Mouse (Mus musculus) MEL (cell line): ENCODE measurements around the gene Tmem170. TPM values are rescaled to one million over a fixed set of nuclear protein-coding genes. Genes with fewer than 3 reads are reported as not detected.

ENCODE experiments used
- DNase-seq: peaks from one replicate; pipeline ENCODE4 v3.0.0; 2011; ENCODE audit warnings: low read depth, low spot score
- H3K27ac ChIP-seq: 2 replicates; pipeline ENCODE4 v1.5.1; 2012; ENCODE audit warnings: low read depth, mild to moderate bottlenecking, control low read depth, low read length, moderate library complexity; ENCODE audit not compliant: control insufficient read depth
- H3K27me3 ChIP-seq, 2 experiments: fragments of 150-350 bp in 1 of 2; sonication (generic) in 1 of 2; 2 replicates each; pipeline ENCODE4 v1.6.1; 2012; ENCODE audit warnings: low read length in 2 of 2, mild to moderate bottlenecking in 2 of 2, improper control_type of control experiment in 1 of 2, moderate library complexity in 1 of 2; ENCODE audit not compliant: insufficient read depth in 2 of 2, control insufficient read depth in 1 of 2
- H3K36me3 ChIP-seq, 2 experiments: 2 replicates each; pipeline ENCODE4 v1.6.1; 2012 to 2014; ENCODE audit warnings: low read length in 2 of 2, improper control_type of control experiment in 1 of 2, inconsistent platforms in 1 of 2, mild to moderate bottlenecking in 1 of 2; ENCODE audit not compliant: insufficient read depth in 2 of 2, control insufficient read depth in 1 of 2
- H3K4me1 ChIP-seq, 2 experiments: fragments of 150-350 bp in 1 of 2; sonication (generic) in 1 of 2; 2 replicates each; pipeline ENCODE4 v1.6.1; 2012; ENCODE audit warnings: low read length in 2 of 2, improper control_type of control experiment in 1 of 2, mild to moderate bottlenecking in 1 of 2; ENCODE audit not compliant: insufficient read depth in 2 of 2, control insufficient read depth in 1 of 2
- H3K4me3 ChIP-seq, 2 experiments: fragments of 150-350 bp in 1 of 2; sonication (generic) in 1 of 2; 2 replicates each; pipeline ENCODE4 v1.5.1; 2012; ENCODE audit warnings: low read depth in 2 of 2, low read length in 2 of 2, mild to moderate bottlenecking in 2 of 2, moderate library complexity in 2 of 2, control low read depth in 1 of 2, improper control_type of control experiment in 1 of 2; ENCODE audit not compliant: control insufficient read depth in 1 of 2, insufficient read depth in 1 of 2
- H3K79me2 ChIP-seq: 2 replicates; pipeline ENCODE4 v1.6.1; 2012; ENCODE audit warnings: mild to moderate bottlenecking, low read length, moderate library complexity; ENCODE audit not compliant: control insufficient read depth, poor library complexity, insufficient read depth
- H3K9ac ChIP-seq: 2 replicates; pipeline ENCODE4 v1.6.1; 2012; ENCODE audit warnings: low read depth, mild to moderate bottlenecking, control low read depth, low read length, moderate library complexity; ENCODE audit not compliant: control insufficient read depth, poor library complexity, severe bottlenecking
- H3K9me3 ChIP-seq: fragments of 150-350 bp; sonication (generic); replicated peaks from 2 replicates; pipeline ENCODE4 v1.6.1; 2012; ENCODE audit warnings: mild to moderate bottlenecking, low read length, improper control_type of control experiment, moderate library complexity; ENCODE audit not compliant: insufficient read depth
- CHD1 ChIP-seq: IDR thresholded peaks from 2 replicates; pipeline ENCODE4 v1.6.1; 2012; ENCODE audit warnings: low read depth, mild to moderate bottlenecking, inconsistent platforms, low read length, improper control_type of control experiment
- E2F4 ChIP-seq: IDR thresholded peaks from 2 replicates; pipeline ENCODE4 v1.6.1; 2011; ENCODE audit warnings: low read depth, low read length, improper control_type of control experiment, borderline replicate concordance
- ELF1 ChIP-seq: IDR thresholded peaks from 2 replicates; pipeline ENCODE4 v1.6.1; 2014; ENCODE audit warnings: low read depth, mild to moderate bottlenecking, inconsistent platforms, low read length, improper control_type of control experiment, moderate library complexity
- GABPA ChIP-seq: IDR thresholded peaks from 2 replicates; pipeline ENCODE4 v1.6.1; 2012; ENCODE audit warnings: low read depth, mild to moderate bottlenecking, inconsistent platforms, low read length, improper control_type of control experiment, moderate library complexity
- JUND ChIP-seq: IDR thresholded peaks from 2 replicates; pipeline ENCODE4 v1.6.1; 2011; ENCODE audit warnings: low read depth, mild to moderate bottlenecking, improper control_type of control experiment, low read length
- MAFK ChIP-seq: IDR thresholded peaks from 2 replicates; pipeline ENCODE4 v1.6.1; 2011; ENCODE audit warnings: low read depth, mild to moderate bottlenecking, low read length, improper control_type of control experiment, borderline replicate concordance
- MAX ChIP-seq: IDR thresholded peaks from 2 replicates; pipeline ENCODE4 v1.6.1; 2011; ENCODE audit warnings: low read length, improper control_type of control experiment
- MXI1 ChIP-seq: IDR thresholded peaks from 2 replicates; pipeline ENCODE4 v1.6.1; 2011; ENCODE audit warnings: mild to moderate bottlenecking, low read depth, low read length, improper control_type of control experiment
- MYB ChIP-seq: IDR thresholded peaks from 2 replicates; pipeline ENCODE4 v1.6.1; 2011; ENCODE audit warnings: mild to moderate bottlenecking, low read depth, low read length, improper control_type of control experiment
- NRF1 ChIP-seq: IDR thresholded peaks from 2 replicates; pipeline ENCODE4 v1.6.1; 2014; ENCODE audit warnings: low read depth, mild to moderate bottlenecking, inconsistent platforms, low read length, improper control_type of control experiment, moderate library complexity; ENCODE audit not compliant: poor library complexity, insufficient read depth, severe bottlenecking
- POLR2A ChIP-seq, 2 experiments: IDR thresholded peaks; 2 replicates each; pipeline ENCODE4 v1.6.1; 2011 to 2012; ENCODE audit warnings: low read length in 2 of 2, mild to moderate bottlenecking in 2 of 2, control low read depth in 1 of 2, improper control_type of control experiment in 1 of 2, low read depth in 1 of 2, moderate library complexity in 1 of 2; ENCODE audit not compliant: control insufficient read depth in 1 of 2, insufficient read depth in 1 of 2, poor library complexity in 1 of 2
- POLR2AphosphoS2 ChIP-seq: IDR thresholded peaks from 2 replicates; pipeline ENCODE4 v1.6.1; 2011; ENCODE audit warnings: low read length, improper control_type of control experiment
- POLR2AphosphoS5 ChIP-seq: IDR thresholded peaks from 2 replicates; pipeline ENCODE4 v1.6.1; 2012; ENCODE audit warnings: low read depth, borderline replicate concordance, mild to moderate bottlenecking, inconsistent platforms, low read length, moderate library complexity, mixed read lengths
- SIN3A ChIP-seq: IDR thresholded peaks from 2 replicates; pipeline ENCODE4 v1.6.1; 2012; ENCODE audit warnings: low read length, improper control_type of control experiment, inconsistent platforms
- USF1 ChIP-seq: IDR thresholded peaks from 2 replicates; pipeline ENCODE4 v1.6.1; 2014; ENCODE audit warnings: low read depth, mild to moderate bottlenecking, inconsistent platforms, low read length, improper control_type of control experiment, moderate library complexity
- USF2 ChIP-seq, 2 experiments: IDR thresholded peaks; 2 replicates each; pipeline ENCODE4 v1.6.1; 2011 to 2012; ENCODE audit warnings: improper control_type of control experiment in 2 of 2, low read length in 2 of 2, borderline replicate concordance in 1 of 2, inconsistent platforms in 1 of 2, low read depth in 1 of 2, mild to moderate bottlenecking in 1 of 2; ENCODE audit not compliant: insufficient read depth in 1 of 2
- ZKSCAN1 ChIP-seq: IDR thresholded peaks from 2 replicates; pipeline ENCODE4 v1.6.1; 2012; ENCODE audit warnings: low read depth, mild to moderate bottlenecking, inconsistent platforms, low read length, improper control_type of control experiment, moderate library complexity
- ZMIZ1 ChIP-seq: IDR thresholded peaks from 2 replicates; pipeline ENCODE4 v1.6.1; 2012; ENCODE audit warnings: low read depth, mild to moderate bottlenecking, inconsistent platforms, low read length, improper control_type of control experiment, moderate library complexity
- polyA plus RNA-seq, 2 experiments: library from polyadenylated mRNA; stranded (reverse) in 1 of 2; unstranded in 1 of 2; fragments of >175 nt in 1 of 2; fragments of >200 nt in 1 of 2; gene quantifications; 2 replicates each; pipeline versions ENCODE4 v1.2.1 to v1.2.4; 2012; ENCODE audit warnings: low replicate concordance in 2 of 2, low read depth in 1 of 2; ENCODE audit not compliant: insufficient read length in 2 of 2, insufficient read depth in 1 of 2, missing spikeins in 1 of 2
- total RNA-seq: library from RNA; depleted of rRNA; stranded (reverse); fragments of 300-350 nt; gene quantifications from 2 replicates; pipeline ENCODE4 v1.2.3, GENCODE M21; 2012

Tmem170 gene
- total and polyA plus RNA-seq, 3 experiments, result 2.9 to 4.6 TPM; not detected in 1

GRCm38 (mm10) chr8:111894955-111895354, 18.4 kb upstream of the Tmem170 start (continued):
- TF ChIP-seq POLR2AphosphoS5 (no peak), USF1 (no peak)
- TF ChIP-seq, all 39 proteins: peak for 4

GRCm38 (mm10) chr8:111892615-111893014, 16.1 kb upstream of the Tmem170 start:
- H3K27me3 ChIP-seq, result no peaks in the 10 kb centered on the region
- H3K27ac ChIP-seq, result no peak overlapping the region
- no peaks in the 10 kb centered on the region for H3K9me3 ChIP-seq
- TF ChIP-seq JUND, result no peak
- TF ChIP-seq MXI1, result no peak
- no peak for TF ChIP-seq MYB
- peak; percentile 64; the same call in 1 of the 2 replicates for TF ChIP-seq MAFK
- peaks cover 0 to 10% of the 10 kb centered on the region in 2 experiments; a peak in 2 of 4 replicates for H3K4me1 ChIP-seq
- peaks cover 0 to 10% of the 10 kb centered on the region in 2 experiments; a peak in 2 of 4 replicates for H3K36me3 ChIP-seq
- DNase-seq, result no peak
- H3K9ac ChIP-seq, result no peak overlapping the region
- no peak overlapping the region; a peak in 1 of 4 replicates for H3K4me3 ChIP-seq
- no peaks in the 10 kb centered on the region for H3K79me2 ChIP-seq

- TF ChIP-seq GABPA, result no peak
- no peak for TF ChIP-seq ELF1
- TF ChIP-seq MAX, result no peak
- no peak for TF ChIP-seq SIN3A
- no peak for TF ChIP-seq ZMIZ1
- no peak for TF ChIP-seq POLR2A (IDR thresholded peaks at IDR 0.05; ENCODE audit: control insufficient read depth in 1 of 2, insufficient read depth in 1 of 2, low read depth in 1 of 2, low read length in 2 of 2, poor library complexity in 1 of 2)
- TF ChIP-seq USF2 (IDR thresholded peaks at IDR 0.05; ENCODE audit: borderline replicate concordance in 1 of 2, insufficient read depth in 1 of 2, low read depth in 1 of 2, low read length in 2 of 2), result no peak
- TF ChIP-seq POLR2AphosphoS5, result no peak
- no peak for TF ChIP-seq CHD1
- no peak for TF ChIP-seq ZKSCAN1
- no peak for TF ChIP-seq POLR2AphosphoS2
- no peak for TF ChIP-seq E2F4
- TF ChIP-seq NRF1, result no peak
- Histone ChIP-seq H3K27ac (no peak overlapping the region), H3K79me2 (no peaks in the 10 kb centered on the region), H3K4me1 (peaks cover under 1 to 15% of the 10 kb centered on the region in 2 experiments; a peak in 2 of 4 replicates), H3K27me3 (no peaks in the 10 kb centered on the region), H3K9ac (no peak overlapping the region), H3K4me3 (no peak overlapping the region), H3K36me3 (peaks cover 0 to 13% of the 10 kb centered on the region in 2 experiments; a peak in 2 of 4 replicates), H3K9me3 (no peaks in the 10 kb centered on the region)
- no peak for DNase-seq
Observed at GRCm38 (mm10) chr8:111891983-111892382, 15.4 kb upstream of the Tmem170 start.
